Mouse (Mus musculus): ENCODE measurements around the gene D16Ertd472e. TPM values are rescaled to one million over a fixed set of nuclear protein-coding genes. Genes with fewer than 3 reads are reported as not detected.
A peak's percentile ranks its signal among the peaks of the same experiment; 100 is the strongest.
"Not testable (repeated sequence)": the region's sequence is repeated elsewhere in the genome, so short reads cannot be mapped to it uniquely, and the experiment has no call there.

Gene D16Ertd472e
- total RNA-seq, 1 experiment from 2014 or later = 57.2 TPM

DNA sequence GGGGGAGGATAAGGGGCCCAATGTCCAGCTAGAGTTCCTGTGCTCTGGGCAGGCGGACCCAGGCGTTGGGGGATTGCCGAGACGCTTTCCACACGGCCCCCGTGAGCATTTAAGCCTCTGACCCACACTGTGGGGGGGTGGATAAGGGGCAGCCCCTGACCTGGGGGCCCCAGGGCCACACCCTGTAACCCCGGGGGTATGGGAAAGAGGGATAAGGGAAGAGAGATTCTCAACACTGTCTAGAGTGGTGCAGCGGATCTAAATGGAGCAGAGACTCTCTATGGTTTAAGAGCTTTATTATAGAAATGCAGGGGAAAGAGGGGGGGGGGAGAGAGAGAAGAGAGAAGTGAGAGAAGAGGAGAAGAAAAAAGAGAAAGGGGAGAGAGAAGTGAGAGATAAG lies 42.0 kb downstream of the D16Ertd472e start:
- ATAC-seq (replicated peaks in 1 of 2; ENCODE audit: insufficient read depth in 1 of 2, low FRiP score in 2 of 2, low TSS enrichment in 1 of 2, low read depth in 1 of 2, poor library complexity in 2 of 2, severe bottlenecking in 2 of 2) = no peak

DNA sequence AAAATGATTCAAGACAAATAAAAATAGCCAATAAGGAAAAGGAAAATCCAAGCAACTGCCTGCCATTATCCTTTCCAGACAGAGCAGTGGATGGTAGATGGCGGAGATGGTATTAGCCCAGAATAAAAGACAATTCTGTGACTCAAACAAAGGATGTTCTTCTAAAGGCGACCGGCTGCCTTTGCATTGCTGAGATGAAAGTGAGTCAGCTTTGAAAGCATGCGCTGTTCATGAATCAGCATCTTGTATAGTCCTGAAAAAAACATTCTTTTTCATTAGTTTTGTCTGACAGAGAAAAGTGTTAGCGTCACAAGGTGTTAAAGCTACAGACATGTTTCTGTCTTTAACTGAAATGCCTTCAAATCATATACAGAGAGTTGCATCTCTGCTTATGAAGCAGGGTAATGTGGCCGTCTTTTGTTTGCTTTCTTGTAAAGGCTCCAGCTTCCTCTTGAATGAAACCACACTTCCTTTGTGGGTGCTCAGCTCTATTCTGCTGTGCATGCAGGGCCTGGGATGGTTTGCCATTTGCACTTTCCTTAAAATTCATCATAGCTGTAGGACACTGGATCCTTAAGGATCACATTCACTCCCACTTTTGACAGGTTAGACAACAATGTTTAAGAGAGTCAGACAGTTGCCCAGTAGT lies 44.4 kb downstream of the D16Ertd472e start:
- peak; percentile 89 for ATAC-seq (replicated peaks in 1 of 2; ENCODE audit: insufficient read depth in 1 of 2, low FRiP score in 2 of 2, low TSS enrichment in 1 of 2, low read depth in 1 of 2, poor library complexity in 2 of 2, severe bottlenecking in 2 of 2)

DNA sequence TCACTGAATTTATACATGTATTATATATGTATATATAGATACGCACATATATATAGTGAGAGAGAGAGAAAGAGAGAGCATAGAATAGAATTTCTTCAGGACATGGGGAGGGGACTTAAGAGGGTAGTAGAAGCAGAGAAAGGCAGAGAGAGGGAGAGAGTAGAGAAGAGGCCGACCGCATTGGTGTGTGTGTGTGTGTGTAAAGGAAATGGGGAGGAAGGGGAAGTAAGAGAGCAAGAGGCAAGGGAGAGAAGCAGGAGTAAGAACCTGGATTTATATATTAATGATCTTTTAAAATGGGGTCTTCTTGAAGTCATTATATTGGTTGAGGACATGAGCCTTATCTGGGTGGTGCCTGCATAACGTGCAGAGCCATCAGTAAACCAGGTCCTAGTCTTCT lies 53.5 kb downstream of the D16Ertd472e start:
- ATAC-seq (replicated peaks in 1 of 2; ENCODE audit: insufficient read depth in 1 of 2, low FRiP score in 2 of 2, low TSS enrichment in 1 of 2, low read depth in 1 of 2, poor library complexity in 2 of 2, severe bottlenecking in 2 of 2) = peak; percentile 60 to 80; a peak in 3 of 4 replicates

DNA sequence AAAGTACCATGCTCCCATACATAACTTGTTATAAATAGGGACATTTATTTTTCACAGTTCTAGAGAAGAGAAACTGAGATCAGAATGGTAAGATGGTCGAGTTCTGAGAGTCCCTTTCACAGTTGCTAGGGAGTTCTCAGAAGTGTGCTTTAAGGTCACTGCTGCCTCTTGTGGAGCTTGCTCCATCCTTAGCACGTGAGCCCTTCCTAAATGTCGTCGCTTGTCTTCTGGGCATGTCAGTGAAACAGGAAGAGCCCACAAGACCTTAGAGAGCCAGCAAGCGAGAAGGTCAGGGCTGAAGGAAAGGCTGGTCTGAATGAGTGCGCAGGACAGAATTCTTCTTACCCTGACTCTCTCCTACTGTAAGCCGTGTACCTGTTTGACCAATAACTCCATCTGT lies 57.8 kb downstream of the D16Ertd472e start:
- ATAC-seq (replicated peaks in 1 of 2; ENCODE audit: insufficient read depth in 1 of 2, low FRiP score in 2 of 2, low TSS enrichment in 1 of 2, low read depth in 1 of 2, poor library complexity in 2 of 2, severe bottlenecking in 2 of 2) = no peak

DNA sequence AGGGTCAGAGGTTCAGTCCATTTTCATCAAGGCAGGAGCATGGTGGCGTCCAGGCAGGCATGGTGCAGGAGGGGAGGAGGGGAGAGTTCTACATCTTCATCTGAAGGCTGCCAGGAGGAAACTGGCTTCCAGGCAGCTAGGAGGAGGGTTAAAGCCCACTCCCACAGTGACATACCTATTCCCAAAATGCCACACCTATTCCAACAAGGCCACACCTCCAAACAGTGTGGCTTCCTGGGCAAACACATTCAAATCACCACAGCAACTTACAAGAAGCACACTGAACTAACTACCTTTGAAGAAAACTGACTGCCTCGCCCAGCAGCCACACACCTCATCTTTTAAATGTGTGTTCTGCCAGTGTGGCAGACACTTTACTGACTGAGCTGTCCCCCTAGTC lies 59.3 kb downstream of the D16Ertd472e start:
- no peak for ATAC-seq (replicated peaks in 1 of 2; ENCODE audit: insufficient read depth in 1 of 2, low FRiP score in 2 of 2, low TSS enrichment in 1 of 2, low read depth in 1 of 2, poor library complexity in 2 of 2, severe bottlenecking in 2 of 2)

DNA sequence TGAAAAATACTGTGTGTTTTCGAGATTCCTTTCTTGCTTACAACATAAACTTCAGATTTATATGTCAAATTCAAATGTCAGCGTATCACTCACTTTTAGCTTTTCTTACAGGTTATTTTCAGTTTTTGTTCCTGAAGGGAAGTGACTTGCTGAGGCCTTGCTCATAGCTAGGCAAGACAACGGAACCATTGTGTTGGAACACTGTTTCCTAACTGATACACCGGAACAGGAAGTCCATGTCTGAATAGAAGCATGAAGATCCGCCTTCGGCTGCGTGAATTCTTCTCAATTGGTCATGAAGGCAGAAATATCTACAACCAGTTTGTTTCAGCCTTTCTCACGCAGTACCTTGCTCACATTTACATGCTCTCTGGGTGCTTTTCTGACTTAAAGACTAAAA lies 65.0 kb downstream of the D16Ertd472e start:
- ATAC-seq (replicated peaks in 1 of 2; ENCODE audit: insufficient read depth in 1 of 2, low FRiP score in 2 of 2, low TSS enrichment in 1 of 2, low read depth in 1 of 2, poor library complexity in 2 of 2, severe bottlenecking in 2 of 2) = peak; percentile 17 to 45; a peak in 3 of 4 replicates

DNA sequence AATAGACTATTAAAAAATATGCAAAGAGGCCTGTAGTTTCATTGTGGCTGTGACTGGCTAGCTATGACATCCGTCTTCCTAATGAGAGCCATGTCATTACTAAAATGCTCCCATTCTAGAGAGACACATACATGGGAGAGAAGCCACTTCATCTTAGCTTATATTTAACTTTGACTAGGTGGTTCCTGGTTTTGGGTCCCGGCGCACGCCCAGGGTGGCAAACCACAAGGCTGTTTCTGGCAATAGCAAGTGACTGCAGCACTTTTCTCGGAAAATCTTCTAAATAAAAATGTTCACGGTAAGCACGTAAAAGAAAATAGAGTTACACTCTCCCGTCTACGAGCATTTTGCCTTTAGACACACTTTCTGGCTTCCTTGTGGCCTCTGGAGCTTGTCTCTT lies 74.0 kb downstream of the D16Ertd472e start:
- ATAC-seq (replicated peaks in 1 of 2; ENCODE audit: insufficient read depth in 1 of 2, low FRiP score in 2 of 2, low TSS enrichment in 1 of 2, low read depth in 1 of 2, poor library complexity in 2 of 2, severe bottlenecking in 2 of 2) = peak; percentile 71 to 76

DNA sequence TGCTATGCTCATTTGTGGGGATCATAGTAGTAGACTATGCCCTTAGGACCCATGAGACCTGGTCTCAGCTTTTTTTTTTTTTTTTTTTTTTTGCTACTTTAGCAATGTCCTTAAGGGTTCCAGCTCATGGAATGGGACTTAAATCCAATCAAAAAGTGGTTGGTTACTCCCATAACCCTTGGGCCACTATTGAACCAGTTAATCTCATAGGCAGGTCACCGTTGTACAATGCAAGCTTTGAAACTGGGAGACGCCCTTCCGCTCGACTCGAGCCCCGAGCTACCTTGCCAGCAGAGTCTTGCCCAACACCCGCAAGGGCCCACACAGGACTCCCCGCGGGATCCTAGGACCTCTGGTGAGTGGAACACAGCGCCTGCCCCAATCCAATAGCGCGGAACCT lies 83.8 kb downstream of the D16Ertd472e start:
- not testable (repeated sequence) for ATAC-seq (replicated peaks in 1 of 2; ENCODE audit: insufficient read depth in 1 of 2, low FRiP score in 2 of 2, low TSS enrichment in 1 of 2, low read depth in 1 of 2, poor library complexity in 2 of 2, severe bottlenecking in 2 of 2)

DNA sequence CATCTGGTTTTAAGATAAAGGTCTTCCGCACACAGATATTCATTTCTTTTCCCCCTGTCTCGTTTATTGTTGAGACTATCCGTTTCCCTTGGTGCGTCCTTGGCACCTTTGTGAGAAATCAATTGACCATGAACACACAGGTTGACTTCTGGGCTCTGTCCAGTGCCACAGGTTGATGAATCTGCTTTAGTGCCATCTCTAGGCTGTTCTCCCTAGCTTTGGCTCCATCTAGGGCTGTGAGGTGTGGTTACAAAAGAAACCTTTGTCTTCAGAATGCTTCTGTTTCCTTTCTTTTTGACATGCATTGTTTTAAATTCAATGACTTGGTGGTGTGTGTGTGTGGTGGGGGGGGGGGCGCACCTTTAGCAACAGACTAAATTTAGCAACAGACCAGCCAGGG lies 85.7 kb downstream of the D16Ertd472e start:
- ATAC-seq (replicated peaks in 1 of 2; ENCODE audit: insufficient read depth in 1 of 2, low FRiP score in 2 of 2, low TSS enrichment in 1 of 2, low read depth in 1 of 2, poor library complexity in 2 of 2, severe bottlenecking in 2 of 2) = no peak

Other genes starting within 250 kb of the D16Ertd472e start
- 20.8 and 26.1 TPM in 2 replicates for gene Btg3, start 199.5 kb downstream of the D16Ertd472e start, total RNA-seq (2017)